Mouse (Mus musculus): ENCODE data around the gene Gm20388. TPM values are rescaled to one million over a fixed set of nuclear protein-coding genes. Genes with fewer than 3 reads are reported as not detected.

The Gm20388 gene
- polyA plus RNA-seq (2015; fragmentation: Nextera tagmentation; extraction: Ambion mirVana) = 7.4 and 11.0 TPM in 2 replicates

DNA sequence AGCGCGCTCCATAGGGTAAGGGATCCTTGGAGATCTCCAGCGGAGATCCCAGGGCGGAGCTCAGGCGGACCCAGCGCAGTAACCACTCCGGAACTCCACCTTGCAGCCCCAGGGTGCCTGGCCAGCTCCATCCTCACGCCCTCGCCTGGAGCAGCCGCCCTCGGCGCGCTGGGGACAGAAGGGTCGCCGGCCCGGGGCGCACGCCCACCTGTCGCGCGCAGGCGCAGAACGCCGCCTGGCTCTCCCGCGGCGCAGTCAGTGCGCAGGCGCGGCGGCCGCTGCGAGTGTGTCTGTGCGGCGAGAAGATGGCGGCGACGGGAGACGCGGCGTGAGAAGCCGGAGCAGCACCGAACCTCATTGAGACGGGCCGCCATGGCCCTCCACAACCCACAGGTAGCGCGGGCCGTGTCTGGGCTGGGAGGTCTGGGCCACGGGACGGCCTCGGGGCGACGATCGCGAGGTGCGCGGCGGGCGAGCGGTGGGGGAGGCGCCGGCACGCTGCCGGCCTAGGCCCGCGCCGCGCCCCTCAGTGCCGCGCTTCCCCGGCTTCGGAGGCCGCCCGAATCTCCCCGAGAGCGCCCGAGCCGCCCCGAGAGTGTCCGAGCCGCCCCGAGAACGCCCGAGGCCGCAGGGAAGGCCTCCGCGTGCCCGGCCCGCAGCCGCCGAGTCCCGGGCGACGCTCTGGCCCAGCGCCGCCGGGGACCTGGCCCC lies at the start of gene Gm20388:
Gene Gm20388, plus strand, starts transcription at position 295 of the 711 bp plus-strand sequence.
- peak within 1 kb of the TSS; percentile 93 for H3K27ac ChIP-seq (ENCODE audit: low read length)
- H3K9ac ChIP-seq (ENCODE audit: low read length) = peak within 1 kb of the TSS; percentile 91
- no peaks in the 10 kb centered on the region for H3K27me3 ChIP-seq (ENCODE audit: control insufficient read depth, insufficient read depth, low read length)
- H3K4me3 ChIP-seq (replicated peaks; ENCODE audit: low read length) = peak within 1 kb of the TSS; percentile 79
- under 1% methylated on average over 97 of the region's 97 CpGs for WGBS
- ATAC-seq (ENCODE audit: insufficient read depth, low FRiP score) = peak; percentile 95
- H3K36me3 ChIP-seq (ENCODE audit: control insufficient read depth, insufficient read depth, low read length) = no peaks in the 10 kb centered on the region
- peaks cover 41% of the 10 kb centered on the region for H3K4me1 ChIP-seq (ENCODE audit: control insufficient read depth, insufficient read depth, low read length)
- H3K4me2 ChIP-seq (ENCODE audit: low read depth, low read length) = peak within 1 kb of the TSS; percentile 93
- H3K9me3 ChIP-seq (replicated peaks; ENCODE audit: control insufficient read depth, low read length) = no peaks in the 10 kb centered on the region

DNA sequence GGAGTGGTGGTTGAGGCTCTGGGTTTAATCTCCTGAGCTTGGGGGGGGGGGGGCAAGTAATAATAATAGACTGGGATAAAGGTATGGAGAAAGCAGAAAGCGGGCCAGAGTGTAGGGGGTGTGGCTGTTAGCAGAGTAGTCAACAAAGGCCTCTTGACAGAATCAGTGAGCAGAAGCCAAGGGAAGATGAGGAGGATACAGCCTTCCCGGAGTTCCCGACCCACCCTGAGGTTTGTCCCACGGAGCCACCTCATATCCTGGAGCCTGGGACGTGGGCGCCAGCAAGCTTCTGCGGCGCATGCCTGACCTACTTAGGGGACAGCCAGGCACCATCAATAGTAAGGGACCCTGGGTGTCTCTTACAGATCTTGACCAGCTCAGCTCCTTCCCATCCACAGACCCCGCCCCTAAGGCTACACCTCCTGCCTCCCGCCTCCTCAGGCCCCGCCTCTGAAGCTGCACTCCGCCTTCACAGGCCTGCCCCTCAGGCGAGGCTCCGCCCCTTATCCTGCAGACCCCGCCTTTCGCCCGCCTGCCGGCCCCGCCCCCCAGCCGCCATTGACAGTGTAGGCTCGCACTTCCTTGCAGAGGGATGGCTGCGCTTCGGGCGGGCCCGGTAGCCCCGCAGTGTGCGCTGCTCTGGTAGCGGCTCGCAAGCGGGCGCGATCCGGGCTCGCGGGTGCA lies 48.8 kb upstream of the Gm20388 start, which contains the start of gene Klhl36:
Gene Klhl36, plus strand, starts transcription at position 561 of the 684 bp plus-strand sequence.
- WGBS = 1% methylated on average over 35 of the region's 35 CpGs
- Histone ChIP-seq H3K27me3 (ENCODE audit: control insufficient read depth, insufficient read depth, low read length) (no peaks in the 10 kb centered on the region), H3K36me3 (ENCODE audit: control insufficient read depth, insufficient read depth, low read length) (no peaks in the 10 kb centered on the region), H3K4me1 (ENCODE audit: control insufficient read depth, insufficient read depth, low read length) (peaks cover 4% of the 10 kb centered on the region; the same call in 1 of the 2 replicates), H3K9ac (ENCODE audit: low read length) (peak within 1 kb of the TSS; percentile 88), H3K4me2 (ENCODE audit: low read depth, low read length) (peak within 1 kb of the TSS; percentile 98), H3K4me3 (replicated peaks; ENCODE audit: low read length) (peak within 1 kb of the TSS; percentile 89), H3K9me3 (replicated peaks; ENCODE audit: control insufficient read depth, low read length) (no peaks in the 10 kb centered on the region), H3K27ac (ENCODE audit: low read length) (peak within 1 kb of the TSS; percentile 80)
- ATAC-seq (ENCODE audit: insufficient read depth, low FRiP score) = peak; percentile 98

DNA sequence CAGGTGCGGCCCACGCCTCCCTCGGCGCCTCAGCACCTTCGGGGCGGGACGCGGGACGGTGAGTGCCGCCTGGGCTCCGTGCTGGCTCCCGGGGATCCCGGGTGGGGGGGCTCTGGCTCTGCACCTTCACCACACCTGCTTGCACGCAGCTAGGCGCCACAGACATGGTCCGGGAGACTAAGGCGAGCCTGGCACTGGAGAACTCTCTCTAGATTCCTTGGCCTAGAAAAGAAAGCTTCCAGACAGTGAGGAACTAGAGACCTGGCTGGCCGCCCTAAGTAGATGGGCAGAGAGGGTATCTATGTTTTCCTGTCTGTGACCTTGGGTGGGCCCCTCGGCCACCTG lies 48.3 kb upstream of the Gm20388 start:
- ATAC-seq (ENCODE audit: insufficient read depth, low FRiP score) = no peak
- WGBS = 1% methylated on average over 19 of the region's 19 CpGs

DNA sequence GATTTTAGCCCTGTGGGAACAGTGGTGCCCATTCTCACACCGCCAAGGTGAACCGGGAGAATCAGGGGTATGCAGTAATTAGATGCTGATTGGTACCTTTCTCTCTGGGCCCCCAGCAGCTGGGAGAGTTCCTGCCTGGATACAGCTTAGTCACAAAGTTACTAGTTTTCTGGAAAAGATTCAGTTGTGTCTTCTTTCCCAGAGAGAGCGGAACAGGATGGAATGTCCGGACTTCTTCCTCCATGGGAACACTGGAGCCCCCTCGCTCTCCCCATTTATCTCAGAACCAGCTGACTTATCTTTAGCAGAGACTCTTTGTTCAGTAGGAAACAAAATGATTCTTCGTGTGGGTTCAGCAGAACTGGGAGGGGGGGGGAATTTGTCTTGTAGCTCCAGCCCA lies 47.9 kb upstream of the Gm20388 start:
- Histone ChIP-seq H3K27ac (ENCODE audit: low read length) (peak overlapping the region; percentile 80; the same call in 1 of the 2 replicates), H3K27me3 (ENCODE audit: control insufficient read depth, insufficient read depth, low read length) (no peaks in the 10 kb centered on the region), H3K4me2 (ENCODE audit: low read depth, low read length) (peak overlapping the region; percentile 98), H3K9ac (ENCODE audit: low read length) (peak overlapping the region; percentile 88), H3K4me3 (replicated peaks; ENCODE audit: low read length) (peak overlapping the region; percentile 89), H3K9me3 (replicated peaks; ENCODE audit: control insufficient read depth, low read length) (no peaks in the 10 kb centered on the region), H3K4me1 (ENCODE audit: control insufficient read depth, insufficient read depth, low read length) (peaks cover 4% of the 10 kb centered on the region; the same call in 1 of the 2 replicates), H3K36me3 (ENCODE audit: control insufficient read depth, insufficient read depth, low read length) (no peaks in the 10 kb centered on the region)
- WGBS = 8% methylated on average over 6 of the region's 6 CpGs
- no peak; the same call in 1 of the 2 replicates for ATAC-seq (ENCODE audit: insufficient read depth, low FRiP score)

More for the DNA sequence above, 48.3 kb upstream of the Gm20388 start:
- Histone ChIP-seq H3K4me1 (ENCODE audit: control insufficient read depth, insufficient read depth, low read length) (peaks cover 4% of the 10 kb centered on the region; the same call in 1 of the 2 replicates), H3K36me3 (ENCODE audit: control insufficient read depth, insufficient read depth, low read length) (no peaks in the 10 kb centered on the region), H3K9me3 (replicated peaks; ENCODE audit: control insufficient read depth, low read length) (no peaks in the 10 kb centered on the region), H3K4me2 (ENCODE audit: low read depth, low read length) (peak overlapping the region; percentile 98), H3K27ac (ENCODE audit: low read length) (peak overlapping the region; percentile 80), H3K4me3 (replicated peaks; ENCODE audit: low read length) (peak overlapping the region; percentile 89), H3K9ac (ENCODE audit: low read length) (peak overlapping the region; percentile 88), H3K27me3 (ENCODE audit: control insufficient read depth, insufficient read depth, low read length) (no peaks in the 10 kb centered on the region)

DNA sequence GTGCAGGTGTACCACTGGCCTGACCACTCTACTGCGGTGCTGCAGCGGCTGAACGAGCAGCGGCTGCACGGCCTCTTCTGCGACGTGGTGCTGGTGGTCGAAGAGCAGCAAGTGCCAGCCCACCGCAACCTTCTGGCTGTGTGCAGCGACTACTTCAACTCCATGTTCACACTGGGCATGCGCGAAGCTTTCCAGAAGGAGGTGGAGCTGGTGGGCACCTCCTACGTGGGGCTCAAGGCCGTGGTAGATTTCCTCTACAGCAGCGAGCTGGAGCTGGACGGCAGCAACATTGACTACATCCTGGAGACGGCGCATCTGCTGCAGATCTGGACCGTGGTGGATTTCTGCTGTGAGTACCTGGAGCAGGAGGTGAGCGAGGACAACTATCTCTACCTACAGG lies 41.0 kb upstream of the Gm20388 start:
- Histone ChIP-seq H3K27ac (ENCODE audit: low read length) (no peak overlapping the region), H3K36me3 (ENCODE audit: control insufficient read depth, insufficient read depth, low read length) (peaks cover 15% of the 10 kb centered on the region), H3K4me3 (replicated peaks; ENCODE audit: low read length) (no peak overlapping the region), H3K4me1 (ENCODE audit: control insufficient read depth, insufficient read depth, low read length) (no peaks in the 10 kb centered on the region), H3K9me3 (replicated peaks; ENCODE audit: control insufficient read depth, low read length) (0 out of 2 replicates have a peak, but pooled peaks cover 6% of the 10 kb centered on the region), H3K27me3 (ENCODE audit: control insufficient read depth, insufficient read depth, low read length) (no peaks in the 10 kb centered on the region), H3K4me2 (ENCODE audit: low read depth, low read length) (no peak overlapping the region), H3K9ac (ENCODE audit: low read length) (no peak overlapping the region)
- 72% methylated on average over 20 of the region's 20 CpGs for WGBS
- no peak for ATAC-seq (ENCODE audit: insufficient read depth, low FRiP score)

DNA sequence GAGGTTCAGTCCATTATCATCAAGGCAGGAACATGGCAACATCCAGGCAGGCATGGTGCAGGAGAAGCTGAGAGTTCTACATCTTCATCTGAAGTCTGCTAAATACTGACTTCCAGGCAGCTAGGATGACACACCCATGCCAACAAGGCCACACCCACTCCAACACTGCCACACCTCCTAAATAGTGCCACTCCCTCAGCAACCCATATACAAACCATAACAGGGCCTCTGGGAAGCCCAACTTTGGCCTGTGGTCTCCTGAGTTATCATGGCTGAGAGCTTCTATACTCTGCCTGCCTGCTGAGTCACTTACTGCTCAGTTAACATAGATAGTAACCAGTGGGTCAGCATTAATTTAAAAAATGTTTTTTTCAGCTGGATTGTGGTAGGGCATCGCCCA lies 37.5 kb upstream of the Gm20388 start:
- H3K4me1 ChIP-seq (ENCODE audit: control insufficient read depth, insufficient read depth, low read length) = no peaks in the 10 kb centered on the region
- H3K9me3 ChIP-seq (replicated peaks; ENCODE audit: control insufficient read depth, low read length) = 0 out of 2 replicates have a peak, but pooled peaks cover 6% of the 10 kb centered on the region
- H3K27me3 ChIP-seq (ENCODE audit: control insufficient read depth, insufficient read depth, low read length) = no peaks in the 10 kb centered on the region
- H3K36me3 ChIP-seq (ENCODE audit: control insufficient read depth, insufficient read depth, low read length) = peaks cover 15% of the 10 kb centered on the region
- 93% methylated on average over 1 of the region's 1 CpGs for WGBS
- no peak overlapping the region for H3K27ac ChIP-seq (ENCODE audit: low read length)
- no peak for ATAC-seq (ENCODE audit: insufficient read depth, low FRiP score)
- no peak overlapping the region for H3K4me2 ChIP-seq (ENCODE audit: low read depth, low read length)
- no peak overlapping the region for H3K9ac ChIP-seq (ENCODE audit: low read length)
- no peak overlapping the region for H3K4me3 ChIP-seq (replicated peaks; ENCODE audit: low read length)

DNA sequence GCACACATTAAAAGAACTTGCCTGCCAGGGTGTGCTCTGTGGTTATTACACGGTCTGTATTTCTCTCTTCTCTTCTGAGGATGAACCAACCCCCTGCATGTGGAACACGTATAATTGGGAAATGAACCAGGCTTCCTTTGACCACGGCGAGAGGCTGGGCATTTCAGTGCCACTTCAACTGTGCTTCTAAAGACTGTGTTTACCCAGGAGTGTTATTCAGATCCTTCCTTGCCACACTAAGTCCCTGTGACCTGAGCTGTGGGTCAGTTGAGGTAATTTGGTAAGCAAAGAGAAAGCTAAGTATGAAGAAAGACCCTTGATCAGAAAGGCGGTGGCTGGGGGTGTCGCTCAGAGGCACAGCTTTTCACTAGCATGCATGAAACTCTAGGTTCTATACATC lies 29.3 kb upstream of the Gm20388 start:
- no peak overlapping the region for H3K27ac ChIP-seq (ENCODE audit: low read length)
- no peak overlapping the region for H3K4me3 ChIP-seq (replicated peaks; ENCODE audit: low read length)
- no peak overlapping the region for H3K4me2 ChIP-seq (ENCODE audit: low read depth, low read length)
- H3K4me1 ChIP-seq (ENCODE audit: control insufficient read depth, insufficient read depth, low read length) = peaks cover 8% of the 10 kb centered on the region; the same call in 1 of the 2 replicates
- no peaks in the 10 kb centered on the region for H3K27me3 ChIP-seq (ENCODE audit: control insufficient read depth, insufficient read depth, low read length)
- no peaks in the 10 kb centered on the region for H3K9me3 ChIP-seq (replicated peaks; ENCODE audit: control insufficient read depth, low read length)
- no peaks in the 10 kb centered on the region for H3K36me3 ChIP-seq (ENCODE audit: control insufficient read depth, insufficient read depth, low read length)
- no peak for ATAC-seq (ENCODE audit: insufficient read depth, low FRiP score)
- no peak overlapping the region for H3K9ac ChIP-seq (ENCODE audit: low read length)
- WGBS = 73% methylated on average over 6 of the region's 6 CpGs

DNA sequence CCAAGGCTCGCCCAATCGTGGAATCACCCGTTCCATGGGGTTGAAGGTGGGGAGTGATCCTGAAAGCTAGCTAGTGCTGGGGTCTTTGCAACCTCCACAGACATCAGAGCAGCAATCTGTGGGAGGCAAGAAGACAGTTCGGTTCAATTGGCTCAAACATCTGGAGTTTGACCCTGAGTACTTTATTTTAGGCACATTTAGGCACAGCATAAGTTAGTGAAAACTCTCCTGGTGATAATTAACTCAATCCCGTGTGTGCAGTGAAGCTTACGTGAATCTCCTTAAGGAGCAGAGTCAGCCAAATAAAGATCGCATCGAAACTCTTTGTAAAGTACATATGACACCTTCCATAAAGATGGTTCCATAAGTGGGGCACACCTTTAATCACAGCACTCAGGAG lies 28.7 kb upstream of the Gm20388 start:
- H3K27me3 ChIP-seq (ENCODE audit: control insufficient read depth, insufficient read depth, low read length) = no peaks in the 10 kb centered on the region
- WGBS = 75% methylated on average over 8 of the region's 8 CpGs
- peaks cover 8% of the 10 kb centered on the region; the same call in 1 of the 2 replicates for H3K4me1 ChIP-seq (ENCODE audit: control insufficient read depth, insufficient read depth, low read length)
- H3K27ac ChIP-seq (ENCODE audit: low read length) = no peak overlapping the region
- no peak overlapping the region for H3K9ac ChIP-seq (ENCODE audit: low read length)
- no peaks in the 10 kb centered on the region for H3K36me3 ChIP-seq (ENCODE audit: control insufficient read depth, insufficient read depth, low read length)
- H3K9me3 ChIP-seq (replicated peaks; ENCODE audit: control insufficient read depth, low read length) = no peaks in the 10 kb centered on the region
- H3K4me2 ChIP-seq (ENCODE audit: low read depth, low read length) = no peak overlapping the region
- no peak for ATAC-seq (ENCODE audit: insufficient read depth, low FRiP score)
- H3K4me3 ChIP-seq (replicated peaks; ENCODE audit: low read length) = no peak overlapping the region

DNA sequence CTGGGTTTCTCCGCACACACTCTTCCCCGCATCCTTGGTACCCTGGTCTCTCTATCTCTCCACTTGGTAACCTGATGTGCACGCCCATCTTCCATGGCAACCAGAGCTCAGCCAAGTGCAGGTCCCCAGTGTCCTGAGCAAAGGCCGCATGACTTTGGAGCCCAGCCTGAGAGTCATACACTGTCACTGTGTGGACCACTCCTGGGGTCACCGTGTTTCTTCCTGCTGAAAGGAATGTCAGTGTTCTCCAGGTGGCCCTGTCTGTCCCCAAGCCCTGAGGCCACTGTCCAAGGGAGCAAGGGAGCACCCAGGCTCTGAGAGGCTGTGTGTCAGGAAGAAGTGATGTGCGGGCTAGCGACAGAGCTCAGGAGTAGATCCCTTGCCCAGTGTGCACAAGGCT lies 27.4 kb upstream of the Gm20388 start:
- Histone ChIP-seq H3K9ac (ENCODE audit: low read length) (no peak overlapping the region), H3K27ac (ENCODE audit: low read length) (no peak overlapping the region), H3K4me3 (replicated peaks; ENCODE audit: low read length) (no peak overlapping the region), H3K27me3 (ENCODE audit: control insufficient read depth, insufficient read depth, low read length) (no peaks in the 10 kb centered on the region), H3K4me2 (ENCODE audit: low read depth, low read length) (no peak overlapping the region), H3K9me3 (replicated peaks; ENCODE audit: control insufficient read depth, low read length) (no peaks in the 10 kb centered on the region), H3K36me3 (ENCODE audit: control insufficient read depth, insufficient read depth, low read length) (no peaks in the 10 kb centered on the region), H3K4me1 (ENCODE audit: control insufficient read depth, insufficient read depth, low read length) (peaks cover 8% of the 10 kb centered on the region; the same call in 1 of the 2 replicates)
- WGBS = 86% methylated on average over 7 of the region's 7 CpGs
- ATAC-seq (ENCODE audit: insufficient read depth, low FRiP score) = no peak
